Mouse (Mus musculus): Measurements from ENCODE around the gene Kank3. TPM values are rescaled to one million over a fixed set of nuclear protein-coding genes. Genes with fewer than 3 reads are reported as not detected.
A peak's percentile ranks its signal among the peaks of the same experiment; 100 is the strongest.
"Not testable (repeated sequence)": the region's sequence is repeated elsewhere in the genome, so short reads cannot be mapped to it uniquely, and the experiment has no call there.

Kank3 gene
- polyA plus RNA-seq, 1 experiment: 146 TPM

GRCm38 (mm10) chr17:33817184-33817968 lies 7.1 kb downstream of the Kank3 start:
- Histone ChIP-seq H3K4me1 (ENCODE audit: control insufficient read depth, insufficient read depth, low read length) (peaks cover 14% of the 10 kb centered on the region), H3K4me3 (ENCODE audit: control insufficient read depth, low read depth, low read length) (peak overlapping the region; percentile 86), H3K36me3 (ENCODE audit: control insufficient read depth, insufficient read depth, low read length) (no peaks in the 10 kb centered on the region), H3K27ac (ENCODE audit: control insufficient read depth, insufficient read depth, low read depth, low read length) (peak overlapping the region; percentile 84), H3K27me3 (ENCODE audit: control insufficient read depth, insufficient read depth, low read length) (no peaks in the 10 kb centered on the region)
- TF ChIP-seq CTCF (IDR thresholded peaks at IDR 0.05; ENCODE audit: control insufficient read depth, insufficient read depth, insufficient replicate concordance, low read depth, low read length): no peak
- no peak; the same call in 1 of the 2 replicates for TF ChIP-seq POLR2A (IDR thresholded peaks at IDR 0.05; ENCODE audit: control insufficient read depth, low read depth, low read length)

DNA sequence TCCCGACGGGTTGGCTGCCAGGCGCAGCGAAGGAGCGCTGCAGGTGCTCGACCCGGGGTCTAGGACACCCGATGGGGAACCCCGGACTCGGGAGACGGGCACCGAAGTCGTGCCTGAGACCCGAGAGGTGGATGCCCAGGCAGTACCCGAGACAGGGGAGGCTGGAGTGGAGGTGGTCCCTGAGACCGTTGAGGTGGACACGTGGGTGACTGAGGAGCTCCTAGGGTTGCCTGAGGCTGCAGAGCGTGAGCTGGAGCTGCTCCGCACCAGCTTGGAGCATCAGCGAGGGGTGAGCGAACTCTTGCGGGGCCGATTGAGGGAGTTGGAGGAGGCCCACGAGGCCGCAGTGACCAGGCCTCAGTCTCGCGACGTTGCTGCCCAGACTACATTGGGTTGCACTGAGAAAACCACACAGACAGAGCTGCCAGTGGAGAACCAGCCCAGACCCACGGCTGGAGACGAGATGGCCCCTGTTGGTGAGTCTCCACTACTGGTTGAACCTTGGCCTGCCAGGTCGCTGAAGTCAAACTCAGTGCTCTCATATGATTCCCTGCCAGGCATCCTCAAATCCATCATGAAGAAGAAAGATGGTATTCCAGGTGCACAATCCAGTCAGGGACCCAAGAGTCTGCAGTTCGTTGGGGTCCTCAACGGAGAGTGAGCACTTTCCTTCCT lies 7.8 kb downstream of the Kank3 start:
- Histone ChIP-seq H3K4me3 (ENCODE audit: control insufficient read depth, low read depth, low read length) (peak overlapping the region; percentile 85), H3K36me3 (ENCODE audit: control insufficient read depth, insufficient read depth, low read length) (no peaks in the 10 kb centered on the region; the same call in 1 of the 2 replicates), H3K27ac (ENCODE audit: control insufficient read depth, insufficient read depth, low read depth, low read length) (peak overlapping the region; percentile 80), H3K27me3 (ENCODE audit: control insufficient read depth, insufficient read depth, low read length) (no peaks in the 10 kb centered on the region), H3K4me1 (ENCODE audit: control insufficient read depth, insufficient read depth, low read length) (peaks cover 14% of the 10 kb centered on the region)
- TF ChIP-seq POLR2A (IDR thresholded peaks at IDR 0.05; ENCODE audit: control insufficient read depth, low read depth, low read length): no peak
- no peak for TF ChIP-seq CTCF (IDR thresholded peaks at IDR 0.05; ENCODE audit: control insufficient read depth, insufficient read depth, insufficient replicate concordance, low read depth, low read length)

DNA sequence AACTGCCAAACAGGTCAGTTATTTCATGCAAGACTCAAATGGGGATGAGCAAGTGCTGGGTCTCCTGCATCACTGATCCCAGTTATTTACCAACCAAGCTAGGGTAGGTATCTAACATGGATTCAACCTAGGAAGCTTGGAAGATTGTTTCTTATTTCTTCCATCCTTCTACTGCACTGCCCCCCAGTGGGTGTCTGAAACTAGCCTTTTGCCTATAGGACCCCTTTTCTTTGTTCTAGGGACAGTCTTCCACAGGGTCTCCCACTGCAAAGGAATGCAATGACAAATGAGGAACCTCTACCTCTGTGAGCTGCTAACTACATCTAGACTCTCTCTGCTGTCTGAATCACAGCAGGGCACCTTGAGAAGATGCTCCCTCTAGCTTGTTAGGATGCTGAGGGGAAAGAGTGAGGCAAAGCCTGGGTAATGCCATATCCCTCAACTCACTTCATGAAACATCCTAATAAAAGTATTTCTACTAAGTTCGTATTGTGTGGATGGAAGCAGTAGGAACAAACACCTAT lies 12.2 kb downstream of the Kank3 start:
- no peak overlapping the region for H3K4me3 ChIP-seq (ENCODE audit: control insufficient read depth, low read depth, low read length)

DNA sequence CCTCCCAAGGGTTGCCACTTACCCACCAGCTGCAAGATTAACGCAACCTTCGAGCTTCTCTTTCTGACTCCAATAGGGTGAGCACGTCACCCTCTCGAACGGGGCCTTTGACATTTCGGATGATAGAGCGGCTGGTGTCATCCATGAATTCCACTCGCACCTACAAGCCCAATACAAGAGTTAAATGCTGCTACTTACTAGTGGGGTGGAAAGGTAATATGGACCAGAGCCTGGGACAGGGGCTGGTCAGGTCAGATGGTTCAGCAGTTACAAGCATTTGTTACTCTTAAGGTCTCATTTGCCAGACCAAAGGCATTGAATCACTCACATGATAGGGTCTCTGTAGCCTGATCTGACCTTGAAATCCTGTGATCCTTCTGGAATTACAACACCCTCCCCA lies 12.9 kb downstream of the Kank3 start:
- H3K36me3 ChIP-seq (ENCODE audit: control insufficient read depth, insufficient read depth, low read length); H3K27me3 ChIP-seq (ENCODE audit: control insufficient read depth, insufficient read depth, low read length); H3K4me1 ChIP-seq (ENCODE audit: control insufficient read depth, insufficient read depth, low read length): not testable (repeated sequence)
- H3K4me3 ChIP-seq (ENCODE audit: control insufficient read depth, low read depth, low read length): peak overlapping the region; percentile 98; the same call in 1 of the 2 replicates
- peak overlapping the region; percentile 15; the same call in 1 of the 2 replicates for H3K27ac ChIP-seq (ENCODE audit: control insufficient read depth, insufficient read depth, low read depth, low read length)

More for the DNA sequence above, 12.2 kb downstream of the Kank3 start:
- Histone ChIP-seq H3K27me3 (ENCODE audit: control insufficient read depth, insufficient read depth, low read length) (no peaks in the 10 kb centered on the region), H3K27ac (ENCODE audit: control insufficient read depth, insufficient read depth, low read depth, low read length) (no peak overlapping the region), H3K36me3 (ENCODE audit: control insufficient read depth, insufficient read depth, low read length) (peaks cover 2% of the 10 kb centered on the region; the same call in 1 of the 2 replicates), H3K4me1 (ENCODE audit: control insufficient read depth, insufficient read depth, low read length) (peaks cover 11% of the 10 kb centered on the region)
- TF ChIP-seq POLR2A (IDR thresholded peaks at IDR 0.05; ENCODE audit: control insufficient read depth, low read depth, low read length) (no peak), CTCF (IDR thresholded peaks at IDR 0.05; ENCODE audit: control insufficient read depth, insufficient read depth, insufficient replicate concordance, low read depth, low read length) (no peak)

DNA sequence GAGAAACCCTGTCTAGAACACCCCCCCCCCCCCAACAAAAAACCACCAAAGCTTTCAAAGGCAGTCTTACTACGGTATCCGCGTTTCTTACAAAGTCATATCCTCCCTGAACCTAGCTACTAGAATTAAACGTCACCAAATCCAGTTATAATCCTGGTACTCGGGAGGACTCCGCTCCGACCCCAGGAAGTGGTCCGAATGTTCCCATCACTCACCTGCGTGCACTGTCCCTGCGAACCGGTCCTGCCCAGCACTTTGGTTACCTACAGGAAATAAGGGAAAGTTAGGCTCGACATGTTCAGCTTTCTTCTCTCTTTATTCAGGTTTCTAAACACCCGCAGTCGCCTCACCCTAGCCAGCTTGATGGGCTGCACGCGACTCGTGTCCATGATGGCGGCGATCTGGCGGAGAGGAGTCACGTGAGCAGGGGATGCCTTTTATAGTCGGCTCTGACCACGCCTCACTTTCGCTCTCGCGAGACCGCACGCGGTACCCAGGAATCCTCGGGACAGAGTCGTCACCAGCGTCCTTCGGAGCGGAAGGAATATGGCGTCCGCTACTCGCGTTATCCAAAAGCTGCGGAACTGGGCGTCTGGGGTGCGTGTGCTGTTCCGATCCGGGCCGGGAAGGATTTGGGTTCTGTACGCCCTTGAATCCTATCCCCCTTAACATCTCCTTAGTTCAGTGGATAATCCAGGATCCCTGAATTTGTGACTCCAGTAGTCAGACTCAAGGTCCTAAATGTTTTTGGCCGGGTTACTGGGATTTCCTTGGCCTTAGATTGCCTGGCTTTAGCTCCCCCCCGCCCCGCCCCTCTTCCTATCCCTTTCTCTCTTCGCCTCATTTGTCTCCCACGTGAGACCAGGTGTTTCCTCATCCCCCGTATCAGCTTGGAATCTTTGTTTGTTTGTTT lies 14.0 kb downstream of the Kank3 start, which contains the start of the genes Rps28 and Ndufa7:
Gene Rps28 (minus strand): TSS at position 479 of the 913 bp plus-strand sequence.
Gene Ndufa7 (plus strand): TSS at position 489 of the 913 bp plus-strand sequence.
- Histone ChIP-seq H3K27ac (ENCODE audit: control insufficient read depth, insufficient read depth, low read depth, low read length) (peak within 1 kb of the TSS; percentile 93), H3K27me3 (ENCODE audit: control insufficient read depth, insufficient read depth, low read length) (no peaks in the 10 kb centered on the region), H3K4me1 (ENCODE audit: control insufficient read depth, insufficient read depth, low read length) (peaks cover 2% of the 10 kb centered on the region), H3K4me3 (ENCODE audit: control insufficient read depth, low read depth, low read length) (peak within 1 kb of the TSS; percentile 98), H3K36me3 (ENCODE audit: control insufficient read depth, insufficient read depth, low read length) (peaks cover 2% of the 10 kb centered on the region; the same call in 1 of the 2 replicates)
- no peak for TF ChIP-seq CTCF (IDR thresholded peaks at IDR 0.05; ENCODE audit: control insufficient read depth, insufficient read depth, insufficient replicate concordance, low read depth, low read length)
- TF ChIP-seq POLR2A (IDR thresholded peaks at IDR 0.05; ENCODE audit: control insufficient read depth, low read depth, low read length): peak; percentile 100

DNA sequence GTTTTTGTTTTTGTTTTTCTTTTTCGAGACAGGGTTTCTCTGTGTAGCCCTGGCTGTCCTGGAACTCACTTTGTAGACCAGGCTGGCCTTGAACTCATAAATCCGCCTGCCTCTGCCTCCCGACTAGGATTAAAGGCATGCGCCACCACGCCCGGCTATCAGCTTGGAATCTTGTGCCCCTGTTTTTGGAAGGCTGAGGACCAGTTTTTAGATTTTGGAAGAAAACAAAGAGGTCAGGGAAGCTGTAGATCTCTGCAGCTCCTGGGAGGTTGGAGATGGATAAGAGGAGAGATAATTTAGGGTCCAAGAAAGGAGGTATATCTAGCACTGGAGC lies 14.6 kb downstream of the Kank3 start:
- peak overlapping the region; percentile 46; the same call in 1 of the 2 replicates for H3K27ac ChIP-seq (ENCODE audit: control insufficient read depth, insufficient read depth, low read depth, low read length)
- H3K4me1 ChIP-seq (ENCODE audit: control insufficient read depth, insufficient read depth, low read length); H3K27me3 ChIP-seq (ENCODE audit: control insufficient read depth, insufficient read depth, low read length); H3K36me3 ChIP-seq (ENCODE audit: control insufficient read depth, insufficient read depth, low read length): not testable (repeated sequence)
- peak overlapping the region; percentile 98 for H3K4me3 ChIP-seq (ENCODE audit: control insufficient read depth, low read depth, low read length)

- H3K4me1 ChIP-seq (ENCODE audit: control insufficient read depth, insufficient read depth, low read length): peaks cover 2% of the 10 kb centered on the region; the same call in 1 of the 2 replicates
- no peak for TF ChIP-seq POLR2A (IDR thresholded peaks at IDR 0.05; ENCODE audit: control insufficient read depth, low read depth, low read length)
- no peak for TF ChIP-seq CTCF (IDR thresholded peaks at IDR 0.05; ENCODE audit: control insufficient read depth, insufficient read depth, insufficient replicate concordance, low read depth, low read length)
- peak overlapping the region; percentile 3; the same call in 1 of the 2 replicates for H3K4me3 ChIP-seq (ENCODE audit: control insufficient read depth, low read depth, low read length)
- no peak overlapping the region for H3K27ac ChIP-seq (ENCODE audit: control insufficient read depth, insufficient read depth, low read depth, low read length)
- peaks cover 4% of the 10 kb centered on the region for H3K36me3 ChIP-seq (ENCODE audit: control insufficient read depth, insufficient read depth, low read length)
- no peaks in the 10 kb centered on the region for H3K27me3 ChIP-seq (ENCODE audit: control insufficient read depth, insufficient read depth, low read length)
These were observed 15.1 kb downstream of the Kank3 start for GRCm38 (mm10) chr17:33825462-33825861.
